Mouse (Mus musculus) right cerebral cortex, adult 18-20 months (tissue): ENCODE data around the gene E130208F15Rik.
A peak's percentile ranks its signal among the peaks of the same experiment; 100 is the strongest.

Experiments
- DNase-seq: peaks from one replicate; pipeline ENCODE4 v3.0.0; 2022; ENCODE audit warnings: mixed read lengths

The E130208F15Rik gene

DNA sequence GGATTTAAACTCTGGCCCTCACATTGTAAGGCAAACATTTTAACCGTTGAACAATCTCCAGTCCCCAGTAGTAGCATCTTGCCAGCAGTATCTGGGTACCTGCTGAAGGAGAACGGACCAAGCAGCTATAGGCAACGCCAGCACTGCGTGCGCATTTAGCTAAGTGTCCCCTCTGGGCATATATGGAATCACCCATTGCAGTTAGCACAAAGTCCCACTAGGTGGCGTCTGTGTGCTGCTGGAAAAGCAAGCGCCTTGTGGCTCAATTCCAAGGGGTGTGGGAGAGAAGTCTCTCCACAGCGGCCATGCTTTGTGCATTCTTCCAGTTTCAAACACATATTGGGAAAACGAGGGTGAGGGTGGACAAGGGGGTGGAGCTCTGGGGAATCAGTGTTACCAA lies 14.8 kb downstream of the E130208F15Rik start:
- DNase-seq, result peak; percentile 90

- no peak for DNase-seq
Observed at GRCm38 (mm10) chr7:30339432-30340109, 18.0 kb downstream of the E130208F15Rik start.

GRCm38 (mm10) chr7:30346635-30347379 lies 25.3 kb downstream of the E130208F15Rik start:
- no peak for DNase-seq

- peak; percentile 90 for DNase-seq
Observed at GRCm38 (mm10) chr7:30347828-30348227, 26.3 kb downstream of the E130208F15Rik start.

DNA sequence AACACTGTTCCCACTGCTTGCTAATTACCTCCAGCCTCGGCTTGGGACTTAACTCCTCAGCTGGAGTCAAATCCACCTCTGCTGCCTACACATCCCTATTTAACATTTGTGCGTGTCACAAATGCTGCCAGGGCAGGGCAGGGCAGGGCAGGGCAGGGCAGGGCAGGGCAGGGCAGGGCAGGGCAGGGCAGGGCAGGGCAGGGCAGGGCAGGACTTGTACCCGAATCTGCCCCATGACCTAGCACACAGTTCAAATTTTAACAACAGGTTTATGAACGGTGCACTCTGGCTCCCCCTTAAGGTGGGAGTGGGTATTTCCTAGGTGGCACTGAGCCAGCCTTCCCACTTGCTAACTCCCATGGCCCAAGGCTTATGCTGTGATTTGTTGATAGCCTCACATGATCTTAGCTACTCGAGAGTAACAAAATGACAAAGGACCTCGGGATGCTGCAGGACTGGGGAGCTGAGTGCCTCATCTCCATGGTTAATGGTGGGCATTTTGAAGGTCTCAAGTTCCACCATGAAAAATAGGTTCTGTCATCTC lies 31.8 kb downstream of the E130208F15Rik start:
- peak; percentile 62 for DNase-seq

DNA sequence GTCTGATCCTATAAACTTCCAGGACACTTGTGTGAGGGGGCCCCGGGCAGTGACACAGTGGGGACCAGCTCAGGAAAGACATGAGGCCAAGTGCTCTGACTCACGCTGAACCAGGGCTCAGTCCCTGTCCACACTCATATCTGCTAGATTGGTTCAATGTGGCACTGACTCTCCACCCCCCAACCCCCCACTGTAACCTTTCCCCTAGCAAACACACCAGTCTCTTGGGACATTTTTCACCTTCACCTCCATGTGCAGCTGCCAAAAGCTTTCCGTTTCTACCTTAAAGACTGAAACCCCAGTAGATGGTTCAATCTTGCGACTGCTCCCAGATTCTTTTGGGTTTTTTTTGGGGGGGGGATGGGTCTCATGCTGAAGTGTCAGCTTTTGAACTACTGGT lies 32.5 kb downstream of the E130208F15Rik start:
- no peak for DNase-seq

DNA sequence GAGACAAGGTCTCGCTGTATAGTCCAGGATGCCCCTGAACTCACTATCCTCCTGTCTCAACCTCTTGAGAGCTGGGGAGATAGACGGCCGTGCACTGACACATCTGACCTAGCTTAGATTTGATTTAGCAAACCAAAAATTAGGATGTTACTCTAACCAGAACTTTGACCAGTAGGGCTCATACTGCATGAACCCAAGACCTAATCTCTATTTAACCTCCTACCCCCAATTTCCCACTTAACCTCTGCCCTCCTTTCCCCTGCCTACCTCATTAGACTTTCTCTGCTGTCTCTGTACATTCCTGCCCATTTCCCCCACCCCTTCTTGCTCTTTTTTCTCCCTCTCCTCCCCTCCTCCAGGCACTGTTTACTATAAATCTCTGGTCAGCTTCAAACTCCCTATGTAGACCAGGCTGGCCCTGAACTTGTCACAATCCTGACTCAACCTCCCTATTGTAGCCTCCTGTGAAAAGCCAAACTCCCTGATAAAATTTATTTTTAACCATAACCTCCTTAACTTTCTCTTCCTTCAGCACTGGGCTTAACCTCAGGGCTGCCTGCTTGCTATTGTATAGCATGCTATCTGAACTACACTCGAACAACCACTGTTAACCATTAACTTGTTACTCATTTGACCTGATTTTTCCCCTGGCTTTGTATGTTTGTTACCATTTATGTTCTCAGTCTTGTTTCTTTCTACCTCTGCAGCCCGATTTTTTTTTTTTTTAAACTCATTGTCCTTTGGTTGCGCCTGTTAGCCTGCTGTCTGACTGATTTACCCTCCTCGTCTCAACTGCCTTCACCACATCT lies 37.0 kb downstream of the E130208F15Rik start:
- no peak for DNase-seq

DNA sequence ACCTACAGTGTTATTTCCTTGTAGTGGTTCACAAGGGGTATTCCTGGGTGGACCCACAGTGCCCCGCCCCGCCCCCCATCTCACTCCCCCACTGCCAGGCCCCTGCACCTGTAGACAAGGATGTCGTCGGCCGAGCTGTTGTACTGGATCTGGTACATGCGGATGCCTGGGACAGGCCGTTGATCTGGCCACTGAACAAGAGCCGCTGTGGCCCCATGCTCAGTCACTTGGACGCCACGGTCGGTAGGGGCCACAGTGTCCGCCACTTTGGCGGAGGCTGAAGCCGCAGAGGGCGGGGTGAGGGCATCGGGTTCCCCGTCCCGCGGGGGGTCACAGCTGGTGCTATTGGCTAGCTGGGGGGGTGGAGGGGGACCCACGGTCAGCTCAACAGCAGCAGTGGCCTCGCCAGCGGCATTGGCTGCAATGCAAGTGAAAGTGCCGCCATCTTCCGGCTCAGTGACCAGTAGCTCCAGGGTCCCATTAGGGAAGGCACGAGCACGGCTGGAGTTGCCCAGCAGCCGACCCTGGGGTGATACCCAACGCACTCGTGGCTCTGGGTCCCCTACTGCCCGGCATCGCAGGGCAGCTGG lies 37.8 kb downstream of the E130208F15Rik start:
- DNase-seq, result no peak

GRCm38 (mm10) chr7:30360028-30360427 lies 38.5 kb downstream of the E130208F15Rik start:
- DNase-seq, result no peak

DNA sequence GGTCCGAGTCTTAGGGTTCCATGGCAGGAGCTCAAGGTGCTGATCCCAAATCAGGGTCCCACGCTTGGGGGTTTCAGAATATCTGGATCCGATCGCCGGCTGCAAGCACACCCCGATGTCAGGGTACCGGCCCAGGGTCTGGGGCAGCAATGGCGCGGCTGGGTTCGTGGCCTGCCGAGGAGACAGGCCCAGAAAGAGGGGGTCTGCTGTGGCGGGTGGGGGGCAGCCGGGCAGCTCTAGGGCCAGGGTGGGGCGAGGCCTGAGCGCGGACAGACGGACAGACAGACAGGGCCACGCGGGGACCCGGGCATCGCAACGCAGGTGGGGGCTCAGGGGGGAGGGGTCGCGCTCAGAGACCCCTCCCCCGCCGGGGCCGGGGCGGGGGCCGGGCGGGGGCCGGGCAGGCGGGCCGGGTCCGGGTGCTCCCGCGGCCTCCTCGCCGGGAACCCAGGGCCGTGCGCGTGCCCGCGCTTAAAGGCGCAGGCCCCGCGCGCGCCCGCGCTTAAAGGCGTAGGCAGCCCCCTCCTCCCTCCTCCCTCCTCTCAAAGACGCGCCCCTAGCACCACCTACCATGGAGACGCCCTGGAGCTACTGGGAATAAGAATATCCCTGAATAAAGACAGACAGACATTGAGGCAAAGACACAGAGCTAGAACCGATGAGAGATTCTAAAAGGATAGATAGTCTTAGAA lies 41.3 kb downstream of the E130208F15Rik start, which contains the start of gene Lrfn3:
TSS of gene Lrfn3 (minus strand) at position 121 of the 692 bp plus-strand sequence.
- peak; percentile 80 for DNase-seq

- no peak for DNase-seq
Observed at GRCm38 (mm10) chr7:30363344-30363738, 41.8 kb downstream of the E130208F15Rik start.

DNA sequence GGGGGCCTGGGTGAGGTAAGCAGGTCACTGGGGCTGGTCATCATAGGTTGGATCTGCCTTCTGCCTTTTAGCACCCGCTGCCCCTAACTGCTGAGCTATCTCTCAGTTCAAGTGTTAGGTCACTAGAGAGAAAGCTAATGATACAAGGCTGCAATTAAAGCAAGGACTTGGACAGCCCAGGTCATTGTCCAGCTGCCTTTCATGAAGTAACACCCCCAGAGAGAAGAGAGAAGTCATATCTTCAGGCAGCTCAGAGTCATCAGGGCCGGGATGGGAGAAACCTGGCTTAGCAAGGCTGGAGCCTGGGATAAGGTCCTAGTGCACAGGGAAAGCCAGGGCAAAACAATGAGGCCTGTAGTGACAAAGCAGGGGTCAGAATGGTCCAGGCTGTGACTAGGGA lies 45.9 kb downstream of the E130208F15Rik start:
- DNase-seq, result no peak
